Mouse (Mus musculus) liver, adult (tissue): ENCODE measurements around the gene Kcna10.

Experiments used
- GATA4 ChIP-seq: IDR thresholded peaks from 2 replicates; pipeline ENCODE4 v1.6.1; 2014; ENCODE audit warnings: mild to moderate bottlenecking, low read length; ENCODE audit not compliant: insufficient replicate concordance

Kcna10 gene

DNA sequence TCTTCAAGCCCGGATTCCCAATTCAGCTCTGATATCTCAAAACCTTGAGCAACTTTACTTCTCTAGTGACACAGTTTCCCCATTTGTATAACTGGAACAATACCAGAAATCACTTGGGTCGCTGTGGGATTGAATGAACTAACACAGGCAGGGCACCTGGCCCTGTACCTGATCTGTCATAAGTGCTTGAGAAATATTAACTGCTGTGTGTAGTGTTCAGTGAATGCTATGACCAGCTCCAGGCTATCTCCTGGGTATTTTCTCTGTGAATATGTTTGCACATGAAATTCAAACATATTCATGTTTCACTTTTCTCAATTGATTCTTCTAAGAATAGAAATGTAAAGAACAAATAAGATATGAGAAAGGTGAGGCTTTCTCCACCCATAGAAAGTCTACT lies 2.0 kb upstream of the Kcna10 start:
- TF ChIP-seq GATA4: no peak

GRCm38 (mm10) chr3:107183178-107183577 lies 322 bp downstream of the Kcna10 start:
- TF ChIP-seq GATA4: no peak

- TF ChIP-seq GATA4: no peak
These were observed 2.7 kb downstream of the Kcna10 start for GRCm38 (mm10) chr3:107185597-107185996.

- no peak for TF ChIP-seq GATA4
These were observed 4.2 kb downstream of the Kcna10 start for GRCm38 (mm10) chr3:107187022-107187421.

DNA sequence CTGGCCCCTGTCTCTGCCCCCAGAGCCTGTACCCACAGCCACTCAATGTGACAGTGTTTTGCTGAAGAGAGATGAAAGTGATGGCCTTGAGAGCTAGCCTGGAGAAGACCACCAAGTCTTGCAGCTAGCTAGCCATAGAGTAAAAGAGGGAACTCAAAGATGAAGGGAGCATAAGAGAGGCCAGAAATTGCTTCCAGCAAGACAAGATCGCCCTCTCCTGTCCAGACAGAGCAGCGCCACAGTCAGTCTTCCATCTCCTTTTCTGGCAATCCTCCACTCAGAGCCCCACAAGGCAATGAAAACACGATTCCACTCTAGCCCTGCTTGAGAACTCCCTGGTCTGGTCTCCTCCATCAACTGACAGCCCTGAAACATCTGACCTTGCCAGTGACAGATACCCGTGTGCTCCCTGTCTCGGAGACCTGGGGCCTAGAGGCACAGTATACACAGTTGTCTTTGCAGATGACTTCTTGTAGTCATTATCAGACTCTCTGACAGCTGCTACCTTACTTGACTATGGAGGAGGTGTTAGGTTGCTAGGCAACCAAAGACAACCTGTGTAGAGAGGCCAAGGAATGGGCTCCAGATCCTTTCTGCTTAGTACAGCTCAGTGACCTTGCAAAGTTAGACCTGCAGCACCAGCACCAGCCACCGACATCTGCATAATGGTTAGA lies 5.5 kb downstream of the Kcna10 start:
- no peak for TF ChIP-seq GATA4

GRCm38 (mm10) chr3:107201310-107202180 lies 18.7 kb downstream of the Kcna10 start:
- TF ChIP-seq GATA4: no peak

GRCm38 (mm10) chr3:107204413-107204812 lies 21.6 kb downstream of the Kcna10 start:
- no peak for TF ChIP-seq GATA4

DNA sequence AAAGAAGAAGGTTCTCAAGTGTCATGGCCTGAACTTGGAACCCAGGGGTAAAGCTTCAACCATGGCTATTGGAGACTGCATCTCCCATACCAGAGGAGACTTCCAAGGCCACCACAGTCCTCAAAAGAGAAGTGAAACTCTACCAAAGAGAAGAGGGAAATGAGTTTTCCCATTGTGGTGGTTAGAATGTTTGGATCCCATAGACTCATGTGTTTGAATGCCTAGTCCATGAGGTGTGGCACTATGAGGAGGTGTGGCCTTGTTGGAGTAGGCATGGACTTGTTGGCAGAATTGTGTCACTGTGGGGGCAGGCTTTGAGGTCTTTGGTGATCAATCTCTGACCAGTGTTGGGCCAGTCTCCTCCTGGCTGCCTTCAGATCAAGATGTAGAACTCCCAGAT lies 22.3 kb downstream of the Kcna10 start:
- TF ChIP-seq GATA4: no peak

GRCm38 (mm10) chr3:107205994-107206393 lies 23.1 kb downstream of the Kcna10 start:
- TF ChIP-seq GATA4: no peak

DNA sequence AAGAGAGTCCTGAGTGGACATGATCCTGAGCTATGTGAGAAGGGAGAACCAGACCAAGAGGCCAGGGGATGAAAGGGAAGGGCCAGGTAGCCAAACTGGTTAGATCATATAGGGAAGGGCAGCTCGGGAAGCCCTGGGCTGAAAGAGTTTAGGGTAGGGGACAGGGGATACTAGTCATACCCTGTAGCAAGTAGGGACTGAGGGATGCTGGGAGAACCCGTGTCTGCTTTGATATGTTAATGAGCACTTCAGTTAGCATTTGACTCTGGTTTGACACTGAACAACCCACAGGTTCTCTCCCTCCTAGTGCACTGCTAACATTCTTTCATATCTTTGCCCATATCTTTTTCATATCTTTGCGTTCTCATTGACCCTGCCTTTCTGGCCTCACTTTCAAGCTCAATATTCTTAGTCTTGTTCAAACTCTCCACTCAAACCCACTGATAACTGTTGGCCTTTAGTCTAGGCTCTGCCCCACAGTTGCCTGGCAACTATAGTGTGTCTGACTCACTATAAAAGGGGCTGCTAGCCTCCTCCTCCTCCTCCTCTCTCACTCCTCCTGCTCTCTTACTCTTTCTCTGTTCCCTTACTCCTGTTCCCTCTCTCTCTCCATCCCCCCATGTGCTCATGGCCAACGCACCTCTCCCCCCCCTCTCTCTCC lies 23.8 kb downstream of the Kcna10 start:
- no peak for TF ChIP-seq GATA4

- no peak for TF ChIP-seq GATA4
These were observed 24.9 kb downstream of the Kcna10 start for GRCm38 (mm10) chr3:107207625-107208253.

DNA sequence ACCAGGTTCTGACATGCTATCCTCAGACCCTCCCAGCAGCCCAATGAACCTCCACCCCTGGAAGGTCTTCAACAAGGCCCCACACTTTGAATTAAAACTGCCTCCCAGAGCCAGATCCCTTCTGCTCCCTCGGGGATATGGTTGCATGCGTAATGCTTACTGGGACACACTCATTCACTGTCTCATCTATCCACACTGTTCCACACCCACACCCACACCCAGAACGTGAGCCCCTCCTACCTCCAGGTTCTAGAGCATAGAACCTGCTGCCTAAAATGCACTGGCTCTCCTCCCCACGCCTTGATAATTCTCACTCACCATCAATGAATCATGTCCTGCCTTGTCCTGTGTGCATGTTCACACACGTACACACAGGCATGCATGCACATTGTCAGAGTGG lies 31.8 kb downstream of the Kcna10 start:
- TF ChIP-seq GATA4: no peak

DNA sequence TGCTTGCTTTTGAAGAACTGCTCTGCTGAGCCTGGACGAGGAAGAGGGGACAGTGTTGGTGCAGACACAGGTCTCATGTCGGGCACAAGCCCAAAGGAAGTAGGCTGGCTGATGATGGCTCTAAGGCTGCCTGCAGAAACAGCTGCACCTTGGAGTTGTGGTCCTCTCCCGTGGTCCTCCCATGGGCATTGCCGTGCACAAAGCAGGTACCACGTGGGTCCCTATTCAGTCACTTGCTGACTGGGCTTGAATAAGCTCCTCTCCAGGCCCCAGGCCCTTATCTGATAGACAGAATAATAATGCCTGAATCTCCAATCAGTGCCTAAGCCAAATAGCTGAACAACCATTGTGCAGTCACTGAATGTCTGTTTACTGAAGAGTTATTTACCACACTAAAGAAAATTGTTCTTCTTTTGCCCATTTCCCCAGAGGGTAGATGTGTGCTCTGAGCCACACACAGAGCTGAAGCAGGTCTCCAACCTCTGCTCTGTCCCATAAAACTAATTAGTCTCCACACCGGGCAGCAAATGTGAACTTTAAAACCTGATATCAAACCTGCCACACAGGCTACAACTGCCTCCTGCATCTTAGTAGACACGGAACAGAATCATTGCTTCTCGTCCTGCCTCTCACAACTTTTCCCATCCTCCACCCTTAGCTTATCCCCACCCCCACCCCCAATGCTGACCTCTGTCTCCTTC lies 33.7 kb downstream of the Kcna10 start:
- TF ChIP-seq GATA4: no peak

DNA sequence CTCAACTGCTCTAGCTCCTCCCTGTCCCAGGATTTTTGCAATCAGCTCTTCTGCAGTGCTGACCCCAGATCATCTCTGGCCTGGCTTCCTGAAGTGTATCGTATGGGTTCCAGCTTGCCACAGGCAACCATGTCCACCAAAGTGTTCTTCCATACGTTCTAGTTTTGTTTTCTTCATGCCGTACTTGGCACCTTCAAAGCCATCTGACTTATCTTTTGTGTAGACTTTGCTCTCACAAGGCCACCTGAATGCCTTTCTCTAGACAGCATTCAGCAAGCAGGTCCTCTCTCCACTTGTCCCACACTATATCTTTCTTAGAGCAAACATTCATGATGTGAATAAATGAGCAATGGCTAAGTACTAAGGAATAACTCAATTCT lies 34.2 kb downstream of the Kcna10 start:
- TF ChIP-seq GATA4: no peak

GRCm38 (mm10) chr3:107218572-107218971 lies 35.7 kb downstream of the Kcna10 start:
- no peak for TF ChIP-seq GATA4
